Mouse (Mus musculus) kidney, adult 2 months (tissue): ENCODE measurements around the gene Atp8a1. TPM values are rescaled to one million over a fixed set of nuclear protein-coding genes. Genes with fewer than 3 reads are reported as not detected.

Source experiments
- DNase-seq: peaks from one replicate; pipeline ENCODE4 v3.0.0; 2021
- H3K27ac ChIP-seq: fragments of 200-500 bp; 2 replicates; pipeline ENCODE4 v1.5.1; 2012; ENCODE audit warnings: low read depth, low read length, control low read depth, inconsistent platforms; ENCODE audit not compliant: insufficient read depth
- H3K27me3 ChIP-seq: fragments of 200-500 bp; replicated peaks from 2 replicates; pipeline ENCODE4 v1.6.1; 2012; ENCODE audit warnings: mild to moderate bottlenecking, moderate library complexity, low read length, inconsistent platforms; ENCODE audit not compliant: control insufficient read depth, insufficient read depth
- H3K36me3 ChIP-seq: fragments of 200-500 bp; 2 replicates; pipeline ENCODE4 v1.6.1; 2012; ENCODE audit warnings: mild to moderate bottlenecking, moderate library complexity, low read length, inconsistent platforms; ENCODE audit not compliant: control insufficient read depth, insufficient read depth
- H3K4me1 ChIP-seq: fragments of 200-500 bp; 2 replicates; pipeline ENCODE4 v1.6.1; 2011; ENCODE audit warnings: low read length; ENCODE audit not compliant: control insufficient read depth, insufficient read depth
- H3K4me3 ChIP-seq: fragments of 200-500 bp; 2 replicates; pipeline ENCODE4 v1.5.1; 2011; ENCODE audit warnings: mild to moderate bottlenecking, low read depth, low read length, control low read depth; ENCODE audit not compliant: insufficient read depth
- CTCF ChIP-seq: fragments of 200-500 bp; conservative IDR thresholded peaks from 2 replicates; pipeline ENCODE4 v1.5.1; 2011; ENCODE audit warnings: low read depth, mild to moderate bottlenecking, control low read depth, low read length, moderate library complexity, mixed read lengths; ENCODE audit not compliant: insufficient read depth, insufficient read length
- POLR2A ChIP-seq: fragments of 200-500 bp; IDR thresholded peaks from one replicate; pipeline ENCODE4 v1.6.1; 2011; ENCODE audit warnings: low read depth, low read length, control low read depth
- WGBS: fragments of 180-500 bp; shearing (Covaris S2); methylation state at CpG from one replicate; pipeline ENCODE4 v1.1.7; 2018; 5-methylcytosine and 5-hydroxymethylcytosine counted together
- polyA plus RNA-seq: library from polyadenylated mRNA; depleted of rRNA; stranded (reverse); fragments of >200 nt; gene quantifications from 2 replicates; pipeline ENCODE4 v1.2.3, GENCODE M21; 2012; rRNA removed

Atp8a1 gene
- 5.1 and 9.0 TPM in 2 replicates for polyA plus RNA-seq

GRCm38 (mm10) chr5:67847253-67848165 lies at the start of gene Atp8a1:
Gene Atp8a1, minus strand, starts transcription at chr5:67847434.
- H3K4me1 ChIP-seq = 0 out of 2 replicates have a peak, but pooled peaks cover 2% of the 10 kb centered on the region
- H3K36me3 ChIP-seq = no peaks in the 10 kb centered on the region
- peak within 1 kb of the TSS; percentile 65 for H3K27ac ChIP-seq
- peak; percentile 99 for DNase-seq
- under 1% methylated on average over 55 of the region's 64 CpGs for WGBS
- peak within 1 kb of the TSS; percentile 91 for H3K4me3 ChIP-seq
- TF ChIP-seq CTCF (0 out of 2 replicates have a peak, but pooled peaks have one; percentile 15), POLR2A (no peak)
- no peaks in the 10 kb centered on the region for H3K27me3 ChIP-seq

GRCm38 (mm10) chr5:67884422-67885210 lies 37.4 kb upstream of the Atp8a1 start:
- TF ChIP-seq CTCF = no peak
- no peak for DNase-seq
- no peaks in the 10 kb centered on the region for H3K36me3 ChIP-seq
- WGBS = 86% methylated on average over 9 of the region's 9 CpGs
- H3K4me1 ChIP-seq = no peaks in the 10 kb centered on the region
- no peaks in the 10 kb centered on the region; the same call in 1 of the 2 replicates for H3K27me3 ChIP-seq
- H3K4me3 ChIP-seq = no peak overlapping the region
- no peak overlapping the region for H3K27ac ChIP-seq

GRCm38 (mm10) chr5:67883564-67884171 lies 36.4 kb upstream of the Atp8a1 start:
- Histone ChIP-seq H3K4me3 (no peak overlapping the region), H3K4me1 (no peaks in the 10 kb centered on the region), H3K27ac (no peak overlapping the region), H3K27me3 (no peaks in the 10 kb centered on the region; the same call in 1 of the 2 replicates), H3K36me3 (no peaks in the 10 kb centered on the region)
- no peak for DNase-seq
- no peak for TF ChIP-seq CTCF
- TF ChIP-seq POLR2A = no peak
- WGBS = 68% methylated on average over 1 of the region's 1 CpGs

GRCm38 (mm10) chr5:67871414-67871813 lies 24.2 kb upstream of the Atp8a1 start:
- Histone ChIP-seq H3K27me3 (0 out of 2 replicates have a peak, but pooled peaks cover 1% of the 10 kb centered on the region), H3K36me3 (no peaks in the 10 kb centered on the region), H3K27ac (no peak overlapping the region), H3K4me3 (no peak overlapping the region), H3K4me1 (no peaks in the 10 kb centered on the region)
- TF ChIP-seq CTCF = no peak
- no peak for TF ChIP-seq POLR2A
- 37% methylated on average over 3 of the region's 3 CpGs for WGBS
- no peak for DNase-seq

- H3K36me3 ChIP-seq = no peaks in the 10 kb centered on the region
- no peak overlapping the region for H3K27ac ChIP-seq
- WGBS = 61% methylated on average over 9 of the region's 9 CpGs
- H3K4me3 ChIP-seq = no peak overlapping the region
- TF ChIP-seq POLR2A (no peak), CTCF (no peak)
- H3K4me1 ChIP-seq = no peaks in the 10 kb centered on the region
- no peaks in the 10 kb centered on the region for H3K27me3 ChIP-seq
- DNase-seq = no peak
These were observed 19.0 kb upstream of the Atp8a1 start for GRCm38 (mm10) chr5:67866221-67866620.

- no peaks in the 10 kb centered on the region for H3K4me1 ChIP-seq
- no peak for DNase-seq
- no peak overlapping the region for H3K27ac ChIP-seq
- no peaks in the 10 kb centered on the region for H3K36me3 ChIP-seq
- 58% methylated on average over 5 of the region's 5 CpGs for WGBS
- TF ChIP-seq CTCF (no peak), POLR2A (no peak)
- H3K27me3 ChIP-seq = no peaks in the 10 kb centered on the region
- no peak overlapping the region for H3K4me3 ChIP-seq
These were observed 18.4 kb upstream of the Atp8a1 start for GRCm38 (mm10) chr5:67865670-67866069.
